Mouse (Mus musculus) C3H10T1/2 (cell line): ENCODE results near the gene Tceal9. TPM values are rescaled to one million over a fixed set of nuclear protein-coding genes. Genes with fewer than 3 reads are reported as not detected.

ENCODE experiments used
- polyA plus RNA-seq, 2 experiments: library from polyadenylated mRNA; unstranded; fragments of >200 nt; fragmentation: generic; extraction: Trizol; gene quantifications; one replicate each; pipeline ENCODE4 v1.2.1; 2012; ENCODE audit warnings: missing spikeins in 2 of 2

Gene Tceal9
- polyA plus RNA-seq, result 10 to 100 TPM; 15.1 to 99.1 TPM

GRCm38 (mm10) chrX:136244574-136245229 is at the start of gene Tceal9:
Gene Tceal9, plus strand, starts transcription at chrX:136245079.

GRCm38 (mm10) chrX:136203664-136204066 is 41.2 kb upstream of the Tceal9 start, which contains the start of gene Tceal5:
Gene Tceal5, minus strand, starts transcription at chrX:136203876.

GRCm38 (mm10) chrX:136214729-136215677 is 29.9 kb upstream of the Tceal9 start, which contains the start of the genes Tceal7 and Bex1:
Gene Tceal7, plus strand, starts transcription at chrX:136214779.
Gene Bex1, minus strand, starts transcription at chrX:136215513.

GRCm38 (mm10) chrX:136269743-136270392 is 25.0 kb downstream of the Tceal9 start, which contains the start of gene Bex3:
Gene Bex3, plus strand, starts transcription at chrX:136270253.

Other genes starting within 250 kb of the Tceal9 start
- gene Arxes1, start 211.7 kb upstream of the Tceal9 start, polyA plus RNA-seq, result not detected
- gene Bex2, start 176.8 kb upstream of the Tceal9 start, polyA plus RNA-seq, result under 1 TPM in 1 of 2 experiments, not detected in 1; 0.02 TPM
- gene Nxf3, start 159.8 kb upstream of the Tceal9 start, polyA plus RNA-seq, result under 1 TPM; 0.05 to 0.54 TPM
- gene Bex4, start 106.1 kb upstream of the Tceal9 start, polyA plus RNA-seq, result not detected
- 10 to 100 TPM; 23.0 to 36.2 TPM for gene Tceal8, start 72.7 kb upstream of the Tceal9 start, polyA plus RNA-seq
- gene Tceal5, start 41.2 kb upstream of the Tceal9 start, polyA plus RNA-seq, result not detected
- not detected for gene Tceal7, start 30.3 kb upstream of the Tceal9 start, polyA plus RNA-seq
- under 1 TPM in 1 of 2 experiments, not detected in 1; 0.06 TPM for gene Bex1, start 29.6 kb upstream of the Tceal9 start, polyA plus RNA-seq
- gene Bex3, start 25.2 kb downstream of the Tceal9 start, polyA plus RNA-seq, result 100 to 1,000 TPM; 334 to 420 TPM